Mouse (Mus musculus) kidney, embryonic 14.5 days (tissue): ENCODE data around the gene Prss36. TPM values are rescaled to one million over a fixed set of nuclear protein-coding genes. Genes with fewer than 3 reads are reported as not detected.
A peak's percentile ranks its signal among the peaks of the same experiment; 100 is the strongest.
"Not testable (repeated sequence)": the region's sequence is repeated elsewhere in the genome, so short reads cannot be mapped to it uniquely, and the experiment has no call there.

Experiments used
- ATAC-seq: fragments of 200-750 bp; cut with Nextera tagmentation; 2 replicates; pipeline ENCODE4 v1.8.0; 2017; ENCODE audit warnings: moderate number of reproducible peaks, mild to moderate bottlenecking, moderate TSS enrichment, moderate library complexity; ENCODE audit not compliant: low FRiP score, low TSS enrichment
- H3K27ac ChIP-seq: fragments of 300-500 bp; sonication (generic); 2 replicates; pipeline ENCODE4 v1.5.1; 2014; ENCODE audit warnings: low read depth, mild to moderate bottlenecking, low read length, moderate library complexity, mixed read lengths
- H3K27me3 ChIP-seq: fragments of 300-500 bp; sonication (generic); 2 replicates; pipeline ENCODE4 v1.6.1; 2014; ENCODE audit warnings: mild to moderate bottlenecking, low read length; ENCODE audit not compliant: control insufficient read depth, insufficient read depth
- H3K36me3 ChIP-seq: fragments of 300-500 bp; sonication (generic); 2 replicates; pipeline ENCODE4 v1.6.1; 2014; ENCODE audit warnings: low read length, mixed read lengths; ENCODE audit not compliant: control insufficient read depth, insufficient read depth
- H3K4me1 ChIP-seq: fragments of 300-500 bp; sonication (generic); 2 replicates; pipeline ENCODE4 v1.6.1; 2014; ENCODE audit warnings: low read length, mixed read lengths; ENCODE audit not compliant: control insufficient read depth, insufficient read depth
- H3K4me2 ChIP-seq: fragments of 300-500 bp; sonication (generic); replicated peaks from 2 replicates; pipeline ENCODE4 v1.6.1; 2014; ENCODE audit warnings: low read depth, mild to moderate bottlenecking, low read length
- H3K4me3 ChIP-seq: fragments of 300-500 bp; sonication (generic); 2 replicates; pipeline ENCODE4 v1.5.1; 2014; ENCODE audit warnings: mild to moderate bottlenecking, low read length
- H3K9ac ChIP-seq: fragments of 300-500 bp; sonication (generic); 2 replicates; pipeline ENCODE4 v1.6.1; 2014; ENCODE audit warnings: low read depth, mild to moderate bottlenecking, low read length, moderate library complexity
- H3K9me3 ChIP-seq: fragments of 300-500 bp; sonication (generic); 2 replicates; pipeline ENCODE4 v1.6.1; 2016; ENCODE audit warnings: low read length; ENCODE audit not compliant: control insufficient read depth
- WGBS: fragments of 180-500 bp; shearing (Covaris S2); extraction: QIAGEN DNeasy Blood & Tissue Kit; methylation state at CpG from one replicate; pipeline ENCODE4 v1.1.7; 2014; 5-methylcytosine and 5-hydroxymethylcytosine counted together
- polyA plus RNA-seq: library from polyadenylated mRNA; unstranded; fragments of >200 nt; fragmentation: Nextera tagmentation; extraction: Ambion mirVana; gene quantifications from 2 replicates; pipeline ENCODE4 v1.2.1, GENCODE M21; 2014

The Prss36 gene
- polyA plus RNA-seq, 1 experiment from 2014 or later, result 12.4 TPM

DNA sequence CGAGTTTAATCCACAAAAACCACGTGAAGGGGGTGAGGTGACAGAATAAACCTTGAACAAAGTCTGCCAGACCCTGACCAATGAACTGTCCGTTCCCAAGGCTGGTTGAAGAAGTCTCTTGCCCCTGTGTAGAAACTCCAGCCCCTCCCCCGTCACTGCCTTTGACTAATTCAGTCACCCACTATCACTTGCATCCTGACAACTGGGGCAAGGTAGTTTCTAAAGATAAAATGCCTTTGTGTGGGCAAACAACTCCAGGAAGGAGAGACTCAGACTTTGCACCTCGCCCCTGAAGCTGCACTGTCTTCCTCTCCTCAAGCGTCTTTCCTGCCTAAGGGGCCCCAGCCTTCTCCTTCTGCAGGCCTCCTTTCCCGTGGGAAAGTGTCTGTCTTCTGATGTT is 46.5 kb downstream of the Prss36 start:
- ATAC-seq, result no peak
- no peaks in the 10 kb centered on the region for H3K9me3 ChIP-seq
- WGBS, result 37% methylated on average over 7 of the region's 7 CpGs
- no peak overlapping the region for H3K9ac ChIP-seq
- no peak overlapping the region for H3K4me3 ChIP-seq
- H3K27me3 ChIP-seq, result no peaks in the 10 kb centered on the region
- no peak overlapping the region for H3K4me2 ChIP-seq
- peaks cover 5% of the 10 kb centered on the region for H3K4me1 ChIP-seq
- H3K27ac ChIP-seq, result no peak overlapping the region
- peaks cover 2% of the 10 kb centered on the region; the same call in 1 of the 2 replicates for H3K36me3 ChIP-seq

DNA sequence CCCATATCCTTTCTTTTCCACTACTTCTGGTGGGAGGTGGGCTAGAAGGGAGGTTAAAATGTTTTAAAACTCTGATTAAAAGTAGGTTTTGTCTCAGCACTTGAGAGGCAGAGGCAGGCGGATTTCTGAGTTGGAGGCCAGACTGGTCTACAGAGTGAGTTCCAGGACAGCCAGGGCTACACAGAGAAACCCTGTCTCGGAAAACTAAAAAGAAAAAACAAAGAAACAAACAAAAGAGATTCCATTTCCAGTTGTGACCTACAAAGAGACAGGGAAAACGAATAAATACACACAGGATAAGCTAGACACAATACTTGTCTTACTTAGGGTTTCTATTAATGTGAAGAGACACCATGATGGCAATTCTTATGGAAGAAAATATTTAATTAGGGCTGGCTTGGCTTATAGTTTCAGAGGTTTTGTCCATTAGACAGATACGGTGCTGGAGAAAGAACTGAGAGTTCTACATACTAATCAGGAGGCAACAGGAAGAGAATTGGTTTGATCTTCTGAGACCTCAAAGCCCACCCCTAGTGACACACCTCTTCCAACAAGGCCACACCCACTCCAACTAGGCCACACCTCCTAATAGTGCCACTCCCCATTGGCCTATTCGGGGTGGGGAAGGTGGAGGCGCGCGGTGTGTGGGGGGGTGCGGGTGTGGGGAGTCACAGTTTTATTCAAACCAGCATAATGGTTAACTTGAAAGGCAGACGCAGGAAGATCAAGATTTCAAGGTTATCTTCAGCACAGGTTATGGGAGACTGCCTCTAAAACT is 48.2 kb downstream of the Prss36 start:
- WGBS, result 44% methylated on average over 10 of the region's 10 CpGs
- H3K36me3 ChIP-seq, result 0 out of 2 replicates have a peak, but pooled peaks cover 5% of the 10 kb centered on the region
- H3K27ac ChIP-seq, result no peak overlapping the region
- H3K4me3 ChIP-seq, result no peak overlapping the region
- no peak for ATAC-seq
- no peaks in the 10 kb centered on the region for H3K9me3 ChIP-seq
- peaks cover 7% of the 10 kb centered on the region; the same call in 1 of the 2 replicates for H3K4me1 ChIP-seq
- H3K27me3 ChIP-seq, result no peaks in the 10 kb centered on the region
- no peak overlapping the region for H3K9ac ChIP-seq
- H3K4me2 ChIP-seq, result no peak overlapping the region

GRCm38 (mm10) chr7:127897542-127897941 is 49.0 kb downstream of the Prss36 start:
- Histone ChIP-seq H3K9ac (no peak overlapping the region), H3K27me3 (no peaks in the 10 kb centered on the region), H3K27ac (no peak overlapping the region), H3K4me3 (no peak overlapping the region), H3K4me1 (peaks cover 7% of the 10 kb centered on the region; the same call in 1 of the 2 replicates), H3K4me2 (no peak overlapping the region), H3K9me3 (no peaks in the 10 kb centered on the region), H3K36me3 (peaks cover 11% of the 10 kb centered on the region; the same call in 1 of the 2 replicates)
- no peak for ATAC-seq
- WGBS, result 90% methylated on average over 7 of the region's 7 CpGs

GRCm38 (mm10) chr7:127896384-127896783 is 50.1 kb downstream of the Prss36 start:
- Histone ChIP-seq H3K36me3 (peaks cover 16% of the 10 kb centered on the region; the same call in 1 of the 2 replicates), H3K9ac (no peak overlapping the region), H3K4me1 (peaks cover 7% of the 10 kb centered on the region; the same call in 1 of the 2 replicates), H3K27ac (no peak overlapping the region), H3K4me3 (no peak overlapping the region), H3K9me3 (no peaks in the 10 kb centered on the region), H3K27me3 (no peaks in the 10 kb centered on the region), H3K4me2 (no peak overlapping the region)
- 63% methylated on average over 13 of the region's 13 CpGs for WGBS
- no peak for ATAC-seq

- WGBS, result 62% methylated on average over 7 of the region's 7 CpGs
- not testable (repeated sequence) for H3K27me3 ChIP-seq, H3K4me1 ChIP-seq, H3K27ac ChIP-seq, H3K9me3 ChIP-seq, H3K9ac ChIP-seq
- Histone ChIP-seq H3K4me2 (peak overlapping the region; percentile 88; the same call in 1 of the 2 replicates), H3K4me3 (peak overlapping the region; percentile 70; the same call in 1 of the 2 replicates), H3K36me3 (peaks cover 16% of the 10 kb centered on the region; the same call in 1 of the 2 replicates)
- ATAC-seq, result peak; percentile 4
These were observed 50.6 kb downstream of the Prss36 start for GRCm38 (mm10) chr7:127895891-127896290.

GRCm38 (mm10) chr7:127895442-127895841 is 51.1 kb downstream of the Prss36 start, which contains the start of the genes Gm21974 and Vkorc1:
Gene Gm21974 (minus strand): TSS chr7:127895454.
Gene Vkorc1 (minus strand): TSS chr7:127895617.
- H3K4me1 ChIP-seq, result peaks cover 7% of the 10 kb centered on the region; the same call in 1 of the 2 replicates
- H3K27ac ChIP-seq, result peak within 1 kb of the TSS; percentile 71
- peak; percentile 97 for ATAC-seq
- peak within 1 kb of the TSS; percentile 72 for H3K9ac ChIP-seq
- WGBS, result under 1% methylated on average over 26 of the region's 26 CpGs
- H3K4me3 ChIP-seq, result peak within 1 kb of the TSS; percentile 70
- peak within 1 kb of the TSS; percentile 88 for H3K4me2 ChIP-seq
- no peaks in the 10 kb centered on the region for H3K27me3 ChIP-seq
- peaks cover 16% of the 10 kb centered on the region; the same call in 1 of the 2 replicates for H3K36me3 ChIP-seq
- H3K9me3 ChIP-seq, result no peaks in the 10 kb centered on the region

- Histone ChIP-seq H3K9me3 (no peaks in the 10 kb centered on the region), H3K9ac (peak overlapping the region; percentile 72; the same call in 1 of the 2 replicates), H3K27ac (no peak overlapping the region), H3K4me2 (peak overlapping the region; percentile 88), H3K27me3 (no peaks in the 10 kb centered on the region), H3K4me3 (peak overlapping the region; percentile 70), H3K36me3 (peaks cover 21% of the 10 kb centered on the region), H3K4me1 (peaks cover 7% of the 10 kb centered on the region; the same call in 1 of the 2 replicates)
- no peak for ATAC-seq
- 56% methylated on average over 5 of the region's 5 CpGs for WGBS
These were observed 52.0 kb downstream of the Prss36 start for GRCm38 (mm10) chr7:127894480-127894879.

- no peaks in the 10 kb centered on the region for H3K27me3 ChIP-seq
- no peak within 1 kb of the TSS; the same call in 1 of the 2 replicates for H3K9ac ChIP-seq
- H3K9me3 ChIP-seq, result no peaks in the 10 kb centered on the region
- H3K4me2 ChIP-seq, result no peak within 1 kb of the TSS
- H3K4me3 ChIP-seq, result no peak within 1 kb of the TSS
- 40% methylated on average over 4 of the region's 4 CpGs for WGBS
- H3K27ac ChIP-seq, result no peak within 1 kb of the TSS
- H3K4me1 ChIP-seq, result peaks cover 7% of the 10 kb centered on the region; the same call in 1 of the 2 replicates
- ATAC-seq, result no peak
- peaks cover 55% of the 10 kb centered on the region for H3K36me3 ChIP-seq
These were observed 55.7 kb downstream of the Prss36 start, which contains the start of gene Prss53 for GRCm38 (mm10) chr7:127890798-127891197. Gene Prss53 (minus strand): TSS chr7:127890970.

- Histone ChIP-seq H3K4me2 (no peak overlapping the region), H3K36me3 (peaks cover 71% of the 10 kb centered on the region), H3K27me3 (no peaks in the 10 kb centered on the region), H3K27ac (no peak overlapping the region), H3K4me1 (0 out of 2 replicates have a peak, but pooled peaks cover 2% of the 10 kb centered on the region), H3K9me3 (no peaks in the 10 kb centered on the region), H3K9ac (no peak overlapping the region), H3K4me3 (no peak overlapping the region)
- no peak for ATAC-seq
- WGBS, result 71% methylated on average over 3 of the region's 3 CpGs
These were observed 57.7 kb downstream of the Prss36 start for GRCm38 (mm10) chr7:127888821-127889220.
